Mouse (Mus musculus): ENCODE data around the gene Fam163a.

- TF ChIP-seq ZNF384 (IDR thresholded peaks at IDR 0.05; ENCODE audit: low read depth, low read length) (no peak), ZC3H11A (IDR thresholded peaks at IDR 0.05; ENCODE audit: borderline replicate concordance, low read depth, low read length) (no peak), MAFK (IDR thresholded peaks at IDR 0.05; ENCODE audit: insufficient read depth, low read depth, low read length) (no peak), HCFC1 (IDR thresholded peaks at IDR 0.05; ENCODE audit: borderline replicate concordance, insufficient read depth, low read length) (no peak)
Measured at GRCm38 (mm10) chr1:156222205-156223000, 17.6 kb upstream of the Fam163a start.

Data from ES-E14 (cell line).